ENCODE assay signal across 31 mouse cellular contexts in the genomic region with DNA sequence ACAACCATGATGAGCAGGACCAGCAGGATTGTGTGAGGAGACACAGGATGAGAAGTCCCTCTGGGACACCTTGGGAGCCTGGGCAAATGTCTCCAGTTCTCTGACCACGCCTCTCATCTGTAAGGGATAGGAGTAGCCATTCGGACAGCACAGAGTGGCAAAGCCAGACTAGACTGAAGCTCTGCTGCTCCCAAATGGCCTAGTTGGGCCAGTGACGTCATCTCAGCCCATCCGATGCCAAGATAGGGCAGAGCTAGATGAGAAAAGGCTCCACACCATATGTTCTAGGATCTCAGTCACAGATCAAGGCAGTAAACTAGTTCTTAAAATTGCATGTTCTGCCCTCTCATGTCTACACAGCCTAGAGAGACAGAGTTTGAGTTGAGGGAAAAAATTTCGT. TPM values are rescaled to one million over a fixed set of nuclear protein-coding genes. Genes with fewer than 3 reads are reported as not detected.
DNase-seq lines count a peak whose midpoint lies in the region; ATAC-seq and TF ChIP-seq lines count a peak whose summit lies in the region.
"Had no signal": no experiment of that assay in that cellular context is flagged by ENCODE, and none has a peak within 500 bp of the region (broad histone marks: within the 10 kb centered on the region; RNA-seq: fewer than 3 reads in every experiment).

No protein-coding gene starts in this region.

- peak overlapping the region; percentile 87 for H3K27ac ChIP-seq in cerebellum, adult 2 months (ENCODE audit: insufficient read depth, low read length)
- H3K27ac ChIP-seq: hindbrain, embryonic 12.5 days; hindbrain, postnatal 0 days; intestine, embryonic 15.5 days; kidney, postnatal 0 days; liver, embryonic 12.5 days had no signal

- ATAC-seq in frontal cortex, adult (ENCODE audit: low TSS enrichment): peak; percentile 42; the same call in 1 of the 2 replicates
- ATAC-seq: forebrain, postnatal 0 days; hindbrain, postnatal 0 days; intestine, embryonic 15.5 days; liver, embryonic 12.5 days; liver, postnatal 0 days had no signal

- no peak overlapping the region for H3K4me3 ChIP-seq in cerebellum, adult 2 months (replicated peaks; ENCODE audit: insufficient read depth, low read depth, low read length)
- H3K4me3 ChIP-seq: erythroblast, embryonic 14.5 days; hindbrain, embryonic 12.5 days; intestine, embryonic 15.5 days; liver, embryonic 12.5 days; megakaryocyte, embryonic 14.5 days had no signal

- TF ChIP-seq CTCF in cerebellum, adult 2 months (IDR thresholded peaks at IDR 0.05; ENCODE audit: borderline replicate concordance, insufficient read depth, low read depth, low read length): no peak

- DNase-seq in frontal cortex, postnatal 10 days (ENCODE audit: low spot score in 2 of 2): no peak
- peak; percentile 92 to 97 for DNase-seq in cerebellum, adult 2 months
- DNase-seq in cerebellum, postnatal 14 days: peak; percentile 80 to 81
- no peak for DNase-seq in right cerebral cortex, postnatal 10 days (ENCODE audit: low spot score in 2 of 2)
- DNase-seq in embryo, embryonic 10 days (ENCODE audit: low spot score): no peak
- DNase-seq in heart, adult 8-10 months (ENCODE audit: low spot score): no peak
- DNase-seq: adrenal gland, adult 2 months; adrenal gland, postnatal 36 days; forebrain, postnatal 0 days; gastrocnemius, postnatal 25 days; heart, adult 11 months; heart, postnatal 36 days; kidney, adult 2 months; kidney, postnatal 4 days; layer of hippocampus, postnatal 36 days; left cerebral cortex, postnatal 4 days; liver, postnatal 0 days; lung, postnatal 4 days; midbrain, embryonic 14.5 days; spleen, adult 18-20 months; thymus, adult 18-20 months; thymus, postnatal 25 days had no signal

- H3K4me1 ChIP-seq in cerebellum, adult 2 months (ENCODE audit: control insufficient read depth, insufficient read depth, low read length): peaks cover 13% of the 10 kb centered on the region

- WGBS in cerebellum, adult 2 months: 20% methylated on average over 5 of the region's 5 CpGs

- no peaks in the 10 kb centered on the region for H3K27me3 ChIP-seq in cerebellum, adult 2 months (ENCODE audit: control insufficient read depth, insufficient read depth, low read length)

- TF ChIP-seq POLR2A in cerebellum, adult 2 months (IDR thresholded peaks at IDR 0.05; ENCODE audit: borderline replicate concordance, insufficient read depth, low read length): peak; percentile 60; the same call in 1 of the 2 replicates

RNA-seq across cellular contexts. Expression of a gene that starts 9.3 kb away (rescaled TPM):
- 361 and 454 TPM in 2 replicates for polyA plus RNA-seq in cerebellum, adult 2 months (2012; rRNA removed)
- total RNA-seq in heart, adult 8-10 months (2022): 10 to 100 TPM; 20.8 to 26.2 (median 22.0) TPM

RNA-seq across cellular contexts. Expression of a gene that starts 37.6 kb away (rescaled TPM):
- polyA plus RNA-seq in cerebellum, adult 2 months (2012; rRNA removed): 86.0 and 99.2 TPM in 2 replicates
- 10 to 100 TPM; 15.8 to 28.8 (median 20.2) TPM for total RNA-seq in heart, adult 8-10 months (2022)
- polyA plus RNA-seq: erythroblast, embryonic 14.5 days had no signal

RNA-seq across cellular contexts. Expression of a gene that starts 51.9 kb away (rescaled TPM):
- 0.24 and 0.65 TPM in 2 replicates for polyA plus RNA-seq in cerebellum, adult 2 months (2012; rRNA removed)
- total RNA-seq in heart, adult 8-10 months (2022): under 1 TPM in 1 of 4 experiments, not detected in 3; 0.20 TPM
- total RNA-seq: gastrocnemius, postnatal 25 days; neutrophil, adult 5-6 weeks had no signal

Comparison
In these comparisons a context has a peak if more than half of its experiments do, and no peak if none do; other contexts are left out.
1. DNase-seq: peak in cerebellum, adult 2 months (2 of 2) and cerebellum, postnatal 14 days (2 of 2); none in frontal cortex, postnatal 10 days (0 of 2), right cerebral cortex, postnatal 10 days (0 of 2), embryo, embryonic 10 days (single experiment) and heart, adult 8-10 months (single experiment).